Mouse (Mus musculus): ENCODE measurements around the gene Prr7.
A peak's percentile ranks its signal among the peaks of the same experiment; 100 is the strongest.
"Not testable (repeated sequence)": the region's sequence is repeated elsewhere in the genome, so short reads cannot be mapped to it uniquely, and the experiment has no call there.

Gene Prr7

DNA sequence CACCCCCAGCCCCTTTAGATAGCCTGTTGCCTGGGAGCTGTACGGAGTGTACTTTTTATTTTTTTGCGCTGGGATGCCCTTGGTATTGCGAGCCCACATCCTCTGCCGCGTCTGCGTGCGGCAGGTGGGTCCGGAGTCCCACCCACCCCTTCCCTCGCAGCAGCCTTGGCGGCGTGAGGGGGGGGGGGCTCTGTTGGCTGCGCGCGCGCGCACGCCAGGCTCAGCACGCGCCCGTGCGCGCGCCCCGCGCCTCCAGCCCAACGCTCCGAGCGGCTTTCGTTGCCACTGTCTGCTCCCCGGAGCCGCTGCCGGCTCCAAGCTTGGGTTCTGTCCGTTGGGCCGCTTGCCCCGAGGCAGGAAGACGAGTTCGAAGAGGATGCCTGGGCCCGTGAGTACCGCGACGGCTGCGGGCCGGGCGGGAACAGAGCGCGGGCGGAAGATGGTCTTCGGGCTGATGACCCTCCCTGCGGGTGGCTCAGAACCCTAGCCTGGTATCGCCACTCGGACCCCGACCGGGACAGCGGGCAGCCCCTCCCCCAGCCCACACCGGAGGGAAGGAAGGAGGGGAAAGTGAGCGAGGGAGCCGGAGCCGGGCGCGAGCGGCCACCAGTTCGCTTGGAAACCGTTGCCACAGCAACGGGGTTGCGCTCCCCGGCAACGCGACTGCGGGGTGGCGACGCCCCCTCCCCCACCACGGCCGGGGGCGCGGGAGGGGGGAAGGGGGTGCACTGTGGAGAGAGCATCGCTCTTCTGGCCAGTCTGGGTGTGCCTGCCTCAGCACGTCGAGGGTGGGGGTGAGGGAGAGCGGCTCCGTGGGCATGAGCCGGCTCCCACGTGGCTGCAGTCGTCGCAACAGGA lies at the start of gene Prr7:
TSS of gene Prr7 (plus strand) at position 241 of the 858 bp plus-strand sequence.
- DNase-seq (ENCODE audit: low read depth, low spot score): no peak

DNA sequence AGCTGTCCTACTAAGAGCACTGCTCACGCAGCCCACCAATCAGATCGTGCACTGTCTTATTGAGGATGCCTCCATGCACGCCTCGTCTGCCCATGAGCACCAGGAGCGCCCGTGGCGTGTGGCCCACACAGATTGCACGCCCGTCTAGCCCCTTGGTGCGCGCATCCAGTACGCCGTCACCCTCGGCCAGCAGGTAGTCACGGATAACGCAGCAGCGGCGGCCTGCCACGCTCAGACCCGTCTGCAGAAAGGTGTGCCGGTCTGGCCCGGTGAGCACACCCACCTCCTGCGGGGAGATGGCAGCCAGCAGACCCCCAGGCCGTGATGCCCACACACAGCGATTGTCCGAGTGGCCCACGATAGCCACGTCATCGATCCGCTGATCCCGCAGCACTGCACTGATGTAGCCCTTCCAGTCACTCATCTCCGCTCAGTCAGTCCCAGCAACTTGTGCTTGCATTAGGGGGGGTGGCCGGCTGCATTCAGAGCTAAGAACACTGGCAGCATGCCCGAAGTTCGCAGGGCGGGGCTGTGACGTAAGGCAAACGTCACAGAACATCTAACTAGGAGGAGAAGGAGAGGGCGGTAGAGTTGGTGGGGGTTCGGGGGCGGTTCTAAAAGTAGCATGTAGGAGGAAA lies 49.2 kb upstream of the Prr7 start, which contains the start of gene Pfn3:
TSS of gene Pfn3 (minus strand) at position 490 of the 638 bp plus-strand sequence.
- DNase-seq (ENCODE audit: low read depth, low spot score): no peak

DNA sequence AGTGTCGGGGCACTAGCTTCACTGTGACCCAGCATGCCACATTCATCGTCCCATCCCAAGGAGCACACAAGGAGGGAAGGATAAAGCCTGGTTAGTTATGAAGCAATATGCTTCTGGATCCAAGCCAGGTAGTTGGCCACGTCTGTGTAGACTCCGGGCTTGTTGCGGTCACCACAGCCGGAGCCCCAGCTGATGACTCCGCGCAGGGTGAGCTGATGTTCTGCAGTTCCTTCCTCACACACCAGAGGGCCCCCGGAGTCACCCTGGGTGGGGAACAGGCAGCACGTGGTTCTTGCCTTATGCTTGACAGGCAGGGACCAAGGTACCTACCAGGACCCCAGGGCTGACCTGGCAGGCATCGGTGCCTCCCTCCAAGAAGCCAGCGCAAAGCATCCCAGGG lies 46.1 kb upstream of the Prr7 start:
- peak; percentile 21 for DNase-seq (ENCODE audit: low read depth, low spot score)

DNA sequence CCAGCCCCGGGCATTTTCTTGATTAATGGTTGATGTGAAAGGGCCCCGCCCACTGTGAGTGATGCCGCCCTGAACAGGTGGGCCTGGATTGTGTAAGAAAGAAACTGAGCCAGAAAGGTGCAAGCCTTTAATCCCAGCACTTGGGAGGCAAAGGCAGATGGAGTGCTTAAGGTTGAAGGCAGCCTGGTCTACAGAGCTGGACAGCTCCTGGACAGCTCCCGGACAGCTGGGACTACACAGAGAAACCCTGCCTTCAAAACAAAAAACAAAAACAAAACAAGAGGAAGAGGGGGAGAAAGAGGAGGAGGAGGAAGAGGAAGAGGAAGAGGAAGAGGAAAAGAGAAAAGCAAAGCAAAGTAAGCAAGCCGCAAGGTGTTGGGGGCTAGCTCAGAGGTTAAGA lies 44.9 kb upstream of the Prr7 start:
- no peak for DNase-seq (ENCODE audit: low read depth, low spot score)

DNA sequence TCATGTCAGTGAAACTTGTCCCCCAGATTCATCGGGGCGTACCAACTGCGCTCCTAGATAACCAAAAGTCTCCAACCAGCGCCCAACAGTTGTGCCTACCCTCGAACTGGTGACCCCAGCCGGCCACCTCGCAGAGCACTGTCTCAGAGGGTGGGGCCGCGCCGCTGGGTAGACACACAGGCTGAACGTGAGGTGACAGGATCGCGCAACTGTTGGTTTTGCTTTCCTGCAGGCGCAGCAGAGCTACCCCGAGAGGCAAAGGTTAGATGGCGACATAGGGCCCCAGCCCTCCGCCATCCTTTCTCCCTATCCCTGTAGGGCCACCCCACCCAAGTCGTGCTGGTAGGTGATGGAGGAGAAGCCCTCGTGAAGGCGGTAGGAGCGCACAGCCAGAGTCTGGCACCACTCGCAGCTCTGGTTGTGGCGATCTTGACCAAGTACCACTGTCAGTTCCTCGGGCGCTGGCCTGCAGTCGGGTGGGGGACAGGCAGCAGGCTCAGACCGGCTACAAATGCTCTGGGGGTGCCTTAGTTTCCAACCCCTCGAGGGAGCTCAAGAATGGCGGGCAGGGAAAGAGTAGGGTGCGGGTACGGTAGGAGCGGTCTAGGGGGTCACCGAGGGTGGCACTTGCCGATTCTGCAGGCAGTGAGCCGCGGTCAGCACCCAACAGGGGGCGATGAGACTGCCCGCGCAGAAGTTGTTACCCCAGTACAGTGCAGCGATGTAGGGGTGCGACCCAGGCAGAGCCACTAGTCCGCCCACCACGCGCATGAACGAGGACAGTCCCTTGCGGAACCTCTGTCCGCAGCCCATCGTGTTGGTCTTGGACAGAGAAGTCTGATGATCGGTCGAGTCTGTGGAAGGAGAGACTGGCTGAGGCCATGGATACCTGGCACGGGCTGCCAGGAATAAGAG lies 43.8 kb upstream of the Prr7 start:
- no peak for DNase-seq (ENCODE audit: low read depth, low spot score)

DNA sequence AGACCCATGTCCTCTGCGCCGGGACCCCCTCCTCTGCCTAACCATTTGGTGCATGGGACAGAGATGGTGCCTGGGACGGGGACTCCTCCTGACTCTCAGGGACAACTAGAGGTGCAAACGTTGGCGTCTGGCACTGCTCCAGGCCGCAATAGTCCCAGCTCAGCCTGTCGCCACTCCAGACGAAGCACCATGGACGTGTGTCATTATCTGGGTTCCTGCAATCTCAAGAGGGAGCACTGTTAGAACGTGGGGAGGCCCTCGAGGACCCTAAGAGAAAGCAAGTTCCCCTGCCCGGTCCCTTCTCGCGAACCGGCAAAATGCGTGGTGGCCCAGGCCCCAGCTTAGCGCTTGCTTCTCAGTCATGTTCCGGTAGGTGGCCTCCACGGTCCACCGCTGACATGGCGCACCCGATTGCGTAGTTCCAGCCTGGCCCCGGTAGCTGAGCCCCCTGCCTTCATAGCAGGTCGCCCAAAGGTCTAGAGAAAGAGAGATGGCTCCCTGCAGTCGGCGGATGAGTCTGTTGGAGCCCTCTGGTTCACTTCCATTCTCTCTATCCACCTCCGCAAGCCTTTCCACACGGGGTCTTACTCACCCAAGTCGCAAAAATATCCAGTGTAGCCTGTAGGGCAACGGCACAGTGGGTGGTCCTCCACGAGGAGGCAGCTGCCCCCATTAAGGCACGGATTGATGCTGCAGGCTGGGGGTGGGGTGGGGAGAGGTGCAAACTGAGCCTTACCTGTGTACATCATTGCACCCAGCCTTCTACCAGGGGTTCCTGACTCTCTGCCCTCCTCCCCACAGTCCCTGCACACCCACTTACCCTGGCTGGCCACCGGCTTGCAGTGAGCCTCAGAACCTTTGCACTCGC lies 42.9 kb upstream of the Prr7 start:
- no peak for DNase-seq (ENCODE audit: low read depth, low spot score)

DNA sequence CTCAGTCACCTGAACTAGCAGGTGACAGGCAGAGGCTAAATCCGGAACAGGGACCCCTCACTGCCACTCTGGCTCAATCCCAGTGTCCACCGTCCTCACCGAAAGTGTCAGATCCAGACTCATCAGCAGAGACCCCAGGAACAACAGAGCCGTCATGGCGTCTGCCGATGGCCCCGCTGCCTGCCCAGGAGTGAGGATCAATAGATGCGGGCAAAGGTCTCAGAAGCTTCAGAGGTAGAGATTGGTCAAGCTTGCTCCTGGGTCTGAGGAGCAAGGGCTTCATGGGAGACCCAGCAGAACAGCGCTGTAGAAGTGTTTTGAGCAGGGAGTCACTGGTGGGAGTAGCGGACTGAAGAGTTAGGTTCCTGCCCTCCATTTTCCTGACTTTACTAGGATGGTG lies 37.5 kb upstream of the Prr7 start, which contains the start of gene F12:
TSS of gene F12 (minus strand) at position 181 of the 400 bp plus-strand sequence.
- DNase-seq (ENCODE audit: low read depth, low spot score): no peak

DNA sequence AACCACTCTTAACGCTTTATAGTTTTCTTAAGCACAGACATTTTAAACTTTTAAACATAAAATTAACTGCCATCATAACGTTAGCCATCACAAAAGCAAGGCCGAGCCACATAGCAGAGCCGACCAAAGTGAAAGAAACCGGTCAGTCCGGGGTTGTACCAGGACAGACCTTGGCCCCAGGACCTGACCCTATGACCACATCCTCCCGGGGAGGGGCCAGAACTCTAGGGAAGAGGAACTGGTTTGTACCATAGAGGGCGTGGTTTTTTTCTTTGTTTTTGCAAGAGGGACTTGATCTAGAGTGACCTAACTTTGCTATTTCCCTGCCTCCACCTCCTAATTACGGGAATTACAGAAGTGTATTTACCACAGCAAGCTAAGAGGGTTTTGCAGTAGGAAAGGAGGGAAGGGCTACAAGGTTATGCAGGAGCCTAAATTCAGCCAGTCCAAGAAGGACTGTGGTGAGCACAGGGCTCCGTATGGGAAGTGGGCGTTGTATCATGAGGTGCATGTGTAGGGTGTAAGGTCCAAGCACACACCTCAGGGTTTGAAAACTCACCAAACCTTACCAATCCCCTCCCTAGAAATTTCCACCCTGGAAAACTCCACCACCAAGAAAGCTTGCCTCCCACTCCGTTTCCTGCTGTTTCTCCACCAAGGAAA lies 34.7 kb upstream of the Prr7 start:
- DNase-seq (ENCODE audit: low read depth, low spot score): no peak

DNA sequence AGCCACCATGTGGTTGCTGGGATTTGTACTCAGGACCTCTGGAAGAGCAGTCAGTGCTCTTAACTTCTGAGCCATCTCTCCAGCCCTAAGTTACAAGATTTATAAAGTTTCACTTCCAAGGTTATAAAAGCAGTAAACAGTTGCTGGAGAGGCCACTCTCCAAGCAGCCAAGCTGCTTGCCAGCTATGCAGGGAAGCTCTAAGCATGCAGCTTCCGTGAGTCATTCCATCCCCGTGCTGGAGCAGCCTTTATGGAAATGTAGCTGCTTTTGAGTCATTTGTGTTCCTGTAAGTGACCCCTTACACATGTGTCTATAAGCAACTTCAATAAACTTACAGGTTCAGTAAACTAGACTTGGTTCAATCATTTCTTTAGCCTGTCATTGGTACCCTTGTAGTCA lies 33.5 kb upstream of the Prr7 start:
- no peak for DNase-seq (ENCODE audit: low read depth, low spot score)

DNA sequence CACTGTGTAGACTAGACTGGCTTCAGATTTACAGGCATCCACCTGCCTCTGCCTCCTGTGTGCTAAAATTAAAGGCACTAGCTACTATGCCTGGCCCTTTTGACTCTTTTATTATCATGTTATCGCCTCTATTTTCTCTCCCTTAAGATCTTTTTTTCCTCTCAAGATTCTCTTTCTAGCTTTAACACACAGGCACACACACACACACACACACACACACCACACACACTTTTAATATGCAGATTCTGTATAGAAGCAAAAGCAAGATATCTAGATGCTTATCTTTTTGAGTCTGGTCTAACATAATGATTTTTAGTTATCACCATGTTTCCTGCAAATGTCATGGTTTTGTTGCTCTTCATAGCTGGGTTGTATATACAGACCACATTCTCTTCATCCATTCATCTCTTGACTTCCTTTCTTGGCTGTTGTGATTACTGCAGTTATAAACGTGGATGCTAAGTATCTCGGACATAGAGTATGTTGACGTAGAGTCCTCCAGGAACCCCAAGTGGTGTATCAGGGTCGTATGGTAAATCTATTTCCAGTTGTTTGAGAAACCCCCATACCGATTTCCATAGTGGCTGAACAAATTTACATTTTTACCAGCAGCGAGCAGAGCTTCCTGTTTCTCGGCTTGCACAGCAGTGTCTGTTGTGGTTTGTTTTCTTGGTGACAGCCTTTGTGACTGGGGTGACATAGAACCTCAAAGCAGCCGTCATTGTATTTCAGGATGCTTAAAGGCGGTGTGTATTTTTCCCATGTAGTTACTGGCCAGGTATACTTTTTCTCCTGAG lies 32.0 kb upstream of the Prr7 start:
- no peak for DNase-seq (ENCODE audit: low read depth, low spot score)

DNA sequence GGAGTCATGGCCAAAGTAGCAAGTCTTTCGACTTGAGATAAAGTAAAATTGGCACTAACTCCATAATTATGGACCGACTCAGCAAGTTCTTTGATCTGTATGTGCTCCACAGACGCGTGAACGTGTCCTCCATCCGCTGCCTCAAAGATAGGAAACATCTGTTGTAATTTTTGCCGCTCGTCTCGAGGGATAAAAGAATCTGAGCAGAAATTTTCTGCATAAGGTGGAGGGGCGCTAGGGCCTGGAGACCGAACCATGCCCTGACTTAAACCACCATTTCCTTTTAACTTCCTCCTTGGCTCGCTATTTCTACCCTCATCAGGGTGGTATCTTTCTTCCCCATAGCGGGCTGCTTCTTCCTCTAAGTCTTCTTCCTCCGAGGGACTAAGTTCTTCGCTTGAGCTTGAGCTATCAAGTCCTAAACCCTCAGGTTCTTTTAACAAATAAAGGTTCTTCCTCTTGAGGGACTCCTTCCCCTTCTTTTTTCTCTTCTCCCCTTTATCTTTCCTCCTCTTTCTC lies 26.9 kb upstream of the Prr7 start:
- not testable (repeated sequence) for DNase-seq (ENCODE audit: low read depth, low spot score)

DNA sequence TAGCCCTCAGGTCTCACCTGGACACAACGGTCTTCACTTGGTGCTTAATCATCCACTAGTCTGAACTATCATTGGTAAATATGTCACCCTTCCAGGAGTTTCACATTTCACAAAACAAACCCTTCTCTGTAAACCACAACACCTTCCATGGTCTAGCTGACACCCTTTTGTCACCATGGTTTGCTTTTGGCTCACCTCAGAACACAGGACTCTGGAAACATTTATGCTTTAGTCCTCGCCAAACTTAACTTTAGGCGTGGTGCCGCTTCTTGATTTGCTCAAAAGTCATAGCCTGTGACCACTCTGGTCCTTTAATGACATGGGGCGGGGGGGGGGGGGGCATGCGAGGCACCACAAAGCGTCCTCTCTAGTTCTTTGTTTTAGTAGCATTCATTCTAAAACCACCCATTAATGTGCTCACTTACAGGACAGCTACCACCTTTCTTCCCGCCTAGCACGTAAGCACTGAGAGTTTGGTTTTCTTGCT lies 20.2 kb upstream of the Prr7 start:
- DNase-seq (ENCODE audit: low read depth, low spot score): no peak

DNA sequence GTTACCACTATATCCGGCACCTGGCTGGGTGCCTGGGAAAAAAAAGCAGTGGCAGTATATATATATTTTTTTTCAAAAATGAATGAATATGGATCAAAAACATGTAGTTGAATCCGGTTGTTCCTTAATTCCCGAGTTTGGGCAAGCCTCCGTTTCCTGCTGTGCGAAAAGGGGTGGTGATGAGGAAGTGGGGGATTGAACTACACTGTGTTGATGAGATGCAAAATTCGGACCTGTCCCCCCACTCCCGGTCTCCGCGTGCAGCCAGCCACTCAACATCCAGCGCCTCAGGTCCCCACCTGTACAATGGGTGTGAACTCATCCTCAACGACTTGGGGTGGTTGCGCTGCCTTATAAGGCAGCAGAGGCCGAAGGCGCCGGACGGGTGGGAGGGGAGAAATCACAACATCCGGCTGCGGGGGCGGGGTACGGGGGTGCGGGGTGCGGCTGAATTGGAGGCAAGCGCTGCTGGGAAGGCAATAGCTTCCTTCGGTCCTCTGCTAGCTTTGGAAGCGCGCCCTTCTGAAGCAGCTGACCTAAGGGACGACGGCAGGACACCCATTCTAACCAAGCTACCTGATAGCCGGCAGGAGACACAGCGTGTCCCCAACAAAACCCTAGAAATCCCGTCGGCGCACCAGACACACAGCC lies 19.7 kb upstream of the Prr7 start:
- DNase-seq (ENCODE audit: low read depth, low spot score): no peak

DNA sequence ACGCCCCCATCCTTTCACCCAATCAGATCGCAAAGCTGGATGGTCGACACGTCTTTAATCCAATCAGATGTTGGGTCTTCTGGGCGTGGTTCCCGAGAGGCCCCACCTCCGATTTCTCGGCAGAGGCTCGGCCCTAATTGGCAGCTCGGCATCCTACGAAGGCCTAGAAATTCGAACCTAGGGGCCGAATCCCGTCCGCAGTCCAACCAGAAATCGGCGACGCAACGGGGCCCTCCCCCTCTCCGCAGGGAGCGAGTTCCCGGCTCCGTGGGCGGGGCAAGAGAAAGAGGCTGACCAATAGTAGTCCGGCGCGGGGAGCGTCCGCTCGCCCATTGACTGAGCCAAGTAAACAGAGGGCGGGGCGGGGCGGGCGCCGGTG lies 19.1 kb upstream of the Prr7 start, which contains the start of gene Grk6:
TSS of gene Grk6 (plus strand) at position 136 of the 379 bp plus-strand sequence.
- peak; percentile 99 for DNase-seq (ENCODE audit: low read depth, low spot score)

DNA sequence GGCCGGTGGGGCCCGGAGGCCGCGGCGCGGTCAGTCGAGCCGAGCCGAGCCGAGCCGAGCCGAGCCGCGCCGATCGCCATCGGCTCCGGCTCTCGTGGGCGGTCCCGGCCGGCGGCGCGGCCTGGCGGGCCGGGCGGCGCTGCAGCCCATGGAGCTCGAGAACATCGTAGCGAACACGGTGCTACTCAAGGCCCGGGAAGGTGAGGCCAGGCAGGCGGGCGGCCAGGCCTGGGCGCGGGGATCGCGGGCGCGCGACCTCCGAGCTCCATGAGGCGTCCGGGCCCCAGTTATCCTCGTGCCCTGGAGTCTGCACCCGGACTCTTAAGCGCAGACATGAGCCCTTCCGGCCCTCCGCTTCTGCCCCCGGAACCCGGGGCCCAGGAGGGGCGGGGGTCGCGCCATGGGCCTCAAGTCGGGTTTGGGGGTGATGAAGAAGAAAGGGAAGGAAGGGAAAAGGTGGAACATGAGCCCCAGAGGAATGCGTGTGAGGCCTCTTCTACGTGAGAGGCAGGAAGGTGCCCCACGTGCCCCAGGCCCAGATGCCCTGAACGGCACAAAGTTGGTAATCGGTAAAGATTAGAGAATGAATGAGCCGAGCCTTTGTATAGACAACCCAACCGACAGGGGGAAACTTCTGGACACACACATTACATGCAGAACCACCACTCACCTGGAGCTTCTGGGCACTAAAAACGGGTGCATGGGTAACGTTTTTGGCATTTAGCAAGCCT lies 18.5 kb upstream of the Prr7 start:
- peak; percentile 42 for DNase-seq (ENCODE audit: low read depth, low spot score)

DNA sequence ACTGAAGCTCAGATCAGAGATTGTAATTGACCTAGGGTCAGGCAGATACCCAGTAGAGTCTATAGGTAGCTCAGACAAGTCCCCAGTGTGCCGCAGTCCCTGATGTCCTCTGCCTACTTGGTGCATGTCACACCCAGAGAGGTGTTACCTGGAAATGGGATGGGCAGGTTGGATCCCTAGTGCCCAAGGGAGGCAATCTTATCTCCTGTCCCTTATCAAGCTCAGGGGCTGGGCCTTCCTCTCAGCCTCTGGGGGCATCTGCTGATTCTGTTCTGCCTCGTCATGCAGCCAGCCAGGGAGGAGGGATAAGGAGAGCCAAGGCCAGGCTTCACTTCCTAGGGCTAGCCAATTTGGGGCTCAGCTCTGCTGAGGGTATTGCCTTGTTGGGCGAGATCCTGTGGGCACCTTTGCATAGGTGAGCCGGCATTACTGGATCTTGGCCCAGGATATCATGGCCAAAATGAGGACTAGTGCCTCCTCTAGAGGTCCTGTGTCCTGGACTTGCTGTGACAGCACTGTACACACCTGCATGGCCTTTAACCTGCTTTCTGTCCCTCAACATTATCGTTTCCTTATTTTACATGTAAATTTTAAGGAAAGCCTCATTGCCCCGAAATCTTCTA lies 17.5 kb upstream of the Prr7 start:
- DNase-seq (ENCODE audit: low read depth, low spot score): peak; percentile 76

DNA sequence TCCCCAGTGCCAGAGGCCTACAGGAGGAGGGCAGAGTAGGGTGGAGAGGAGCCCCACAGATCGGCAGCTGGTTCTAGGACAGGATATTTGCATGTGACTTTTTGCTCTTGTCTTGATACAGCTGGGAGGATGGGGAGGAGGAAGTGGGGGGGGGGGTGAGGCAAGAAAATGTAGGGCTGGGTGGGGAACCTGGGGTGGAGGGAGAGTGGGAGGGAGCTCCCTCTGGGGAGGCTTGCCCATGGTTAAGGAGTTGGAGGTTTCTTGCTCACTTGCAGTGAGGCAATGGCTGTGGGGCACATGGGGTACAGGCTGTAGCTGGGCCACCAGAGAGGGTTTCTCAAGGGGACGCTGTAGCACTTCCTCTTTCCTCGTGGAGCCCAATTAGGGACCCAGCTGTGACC lies 16.5 kb upstream of the Prr7 start:
- DNase-seq (ENCODE audit: low read depth, low spot score): no peak

Data from c-Kit-negative CD71-positive TER-119-positive erythroid progenitor cells, embryonic 14.5 days (primary cell).